Mouse (Mus musculus) E14TG2a.4 (cell line): ENCODE results near the gene Dab2ip.

Experiments used
- CTCF ChIP-seq: conservative IDR thresholded peaks from 2 replicates; pipeline ENCODE4 v1.5.1; 2014; ENCODE audit warnings: low read length
- NANOG ChIP-seq: IDR thresholded peaks from 2 replicates; pipeline ENCODE4 v1.6.1; 2014; ENCODE audit warnings: borderline replicate concordance, low read length, mixed read lengths
- POU5F1 ChIP-seq: IDR thresholded peaks from 2 replicates; pipeline ENCODE4 v1.6.1; 2014; ENCODE audit warnings: low read length, borderline replicate concordance

GRCm38 (mm10) chr2:35646553-35646952 is 88.5 kb downstream of the Dab2ip start:
- TF ChIP-seq CTCF (no peak), NANOG (no peak), POU5F1 (no peak)
